Mouse (Mus musculus) right cerebral cortex, adult 2 months (tissue): ENCODE results near the gene Unc119b.
"Not testable (repeated sequence)": the region's sequence is repeated elsewhere in the genome, so short reads cannot be mapped to it uniquely, and the experiment has no call there.

ENCODE experiments used
- DNase-seq, 2 experiments: peaks; one replicate each; pipeline ENCODE4 v3.0.0; 2021 to 2022; ENCODE audit warnings: low spot score in 2 of 2

The Unc119b gene

GRCm38 (mm10) chr5:115139124-115139523 is 4.3 kb upstream of the Unc119b start:
- no peak for DNase-seq

- no peak for DNase-seq
Observed at GRCm38 (mm10) chr5:115133358-115134066, 1.3 kb downstream of the Unc119b start.

- DNase-seq: no peak
Observed at GRCm38 (mm10) chr5:115132465-115132864, 2.3 kb downstream of the Unc119b start.

- DNase-seq: no peak
Observed at GRCm38 (mm10) chr5:115129328-115129727, 5.4 kb downstream of the Unc119b start.

GRCm38 (mm10) chr5:115127421-115128179 is 7.2 kb downstream of the Unc119b start:
- DNase-seq: no peak

GRCm38 (mm10) chr5:115126578-115127312 is 8.0 kb downstream of the Unc119b start:
- no peak for DNase-seq

- DNase-seq: peak; percentile 87 to 91
Observed at GRCm38 (mm10) chr5:115125211-115125871, 9.4 kb downstream of the Unc119b start.

- no peak for DNase-seq
Observed at GRCm38 (mm10) chr5:115124690-115125089, 10.1 kb downstream of the Unc119b start.

- no peak for DNase-seq
Observed at GRCm38 (mm10) chr5:115120978-115121377, 13.8 kb downstream of the Unc119b start.

GRCm38 (mm10) chr5:115118961-115119570 is 15.7 kb downstream of the Unc119b start, which contains the start of gene Acads:
Gene Acads (minus strand): TSS chr5:115119346.
- no peak for DNase-seq

GRCm38 (mm10) chr5:115117467-115117866 is 17.3 kb downstream of the Unc119b start:
- DNase-seq: no peak

- DNase-seq: no peak
Observed at GRCm38 (mm10) chr5:115116426-115116825, 18.3 kb downstream of the Unc119b start.

- DNase-seq: no peak
Observed at GRCm38 (mm10) chr5:115114501-115114900, 20.3 kb downstream of the Unc119b start.

GRCm38 (mm10) chr5:115113244-115113643 is 21.5 kb downstream of the Unc119b start:
- DNase-seq: no peak

- DNase-seq: no peak
Observed at GRCm38 (mm10) chr5:115111156-115111555, 23.6 kb downstream of the Unc119b start.

- DNase-seq: not testable (repeated sequence)
Observed at GRCm38 (mm10) chr5:115103253-115103652, 31.5 kb downstream of the Unc119b start.

GRCm38 (mm10) chr5:115102231-115102630 is 32.5 kb downstream of the Unc119b start:
- no peak for DNase-seq

- DNase-seq: no peak
Observed at GRCm38 (mm10) chr5:115100473-115100872, 34.3 kb downstream of the Unc119b start.

- no peak for DNase-seq
Observed at GRCm38 (mm10) chr5:115099991-115100390, 34.8 kb downstream of the Unc119b start.

GRCm38 (mm10) chr5:115099530-115099929 is 35.2 kb downstream of the Unc119b start:
- DNase-seq: no peak

GRCm38 (mm10) chr5:115098195-115098594 is 36.6 kb downstream of the Unc119b start, which contains the start of gene Gm10401:
Gene Gm10401 (minus strand): TSS chr5:115098295.
- no peak for DNase-seq
